Mouse (Mus musculus) lung, embryonic 14.5 days (tissue): ENCODE data around the gene Ap4s1. TPM values are rescaled to one million over a fixed set of nuclear protein-coding genes. Genes with fewer than 3 reads are reported as not detected.
"Not testable (repeated sequence)": the region's sequence is repeated elsewhere in the genome, so short reads cannot be mapped to it uniquely, and the experiment has no call there.

Experiments
- ATAC-seq: fragments of 200-750 bp; cut with Nextera tagmentation; 2 replicates; pipeline ENCODE4 v1.8.0; 2017; ENCODE audit warnings: mild to moderate bottlenecking, moderate TSS enrichment, moderate library complexity; ENCODE audit not compliant: insufficient read depth
- DNase-seq: peaks from one replicate; pipeline ENCODE4 v3.0.0-alpha.2; 2015
- H3K27ac ChIP-seq: fragments of 300-500 bp; sonication (generic); 2 replicates; pipeline ENCODE4 v1.5.1; 2014; ENCODE audit warnings: low read depth, mild to moderate bottlenecking, moderate library complexity
- H3K27me3 ChIP-seq: fragments of 300-500 bp; sonication (generic); 2 replicates; pipeline ENCODE4 v1.6.1; 2014; ENCODE audit warnings: low read length, control low read depth; ENCODE audit not compliant: insufficient read depth
- H3K36me3 ChIP-seq: fragments of 300-500 bp; sonication (generic); 2 replicates; pipeline ENCODE4 v1.6.1; 2014; ENCODE audit warnings: control low read depth; ENCODE audit not compliant: insufficient read depth
- H3K4me1 ChIP-seq: fragments of 300-500 bp; sonication (generic); 2 replicates; pipeline ENCODE4 v1.6.1; 2014; ENCODE audit warnings: antibody characterized with exemption, control low read depth; ENCODE audit not compliant: insufficient read depth
- H3K4me2 ChIP-seq: fragments of 300-500 bp; sonication (generic); 2 replicates; pipeline ENCODE4 v1.6.1; 2014; ENCODE audit warnings: mild to moderate bottlenecking
- H3K4me3 ChIP-seq: fragments of 300-500 bp; sonication (generic); 2 replicates; pipeline ENCODE4 v1.5.1; 2014; ENCODE audit warnings: low read depth, low read length
- H3K9ac ChIP-seq: fragments of 300-500 bp; sonication (generic); 2 replicates; pipeline ENCODE4 v1.6.1; 2014
- H3K9me3 ChIP-seq: fragments of 300-500 bp; sonication (generic); 2 replicates; pipeline ENCODE4 v1.6.1; 2016; ENCODE audit warnings: low read depth, low read length, control low read depth
- CTCF ChIP-seq: IDR thresholded peaks from 2 replicates; pipeline ENCODE4 v1.5.1; 2016; ENCODE audit warnings: antibody characterized with exemption, low read depth
- WGBS: fragments of 180-500 bp; shearing (Covaris S2); extraction: QIAGEN DNeasy Blood & Tissue Kit; methylation state at CpG from one replicate; pipeline ENCODE4 v1.1.7; 2014; 5-methylcytosine and 5-hydroxymethylcytosine counted together
- polyA plus RNA-seq: library from polyadenylated mRNA; unstranded; fragments of >200 nt; fragmentation: Nextera tagmentation; extraction: Ambion mirVana; gene quantifications from 2 replicates; pipeline ENCODE4 v1.2.1, GENCODE M21; 2014

The Ap4s1 gene
- polyA plus RNA-seq, 1 experiment from 2014 or later = 38.5 TPM

- 46% methylated on average over 5 of the region's 5 CpGs for WGBS
These were observed 19.5 kb upstream of the Ap4s1 start for GRCm38 (mm10) chr12:51671231-51671891.

GRCm38 (mm10) chr12:51673270-51673669 lies 17.6 kb upstream of the Ap4s1 start:
- no peak overlapping the region for H3K4me3 ChIP-seq
- H3K27me3 ChIP-seq = no peaks in the 10 kb centered on the region
- H3K4me2 ChIP-seq = no peak overlapping the region
- no peaks in the 10 kb centered on the region for H3K9me3 ChIP-seq
- 0 out of 2 replicates have a peak, but pooled peaks cover 4% of the 10 kb centered on the region for H3K4me1 ChIP-seq
- no peak overlapping the region for H3K9ac ChIP-seq
- 62% methylated on average over 4 of the region's 4 CpGs for WGBS
- no peak for DNase-seq
- no peaks in the 10 kb centered on the region for H3K36me3 ChIP-seq
- TF ChIP-seq CTCF = no peak
- no peak for ATAC-seq
- H3K27ac ChIP-seq = no peak overlapping the region

More at GRCm38 (mm10) chr12:51671231-51671891, 19.5 kb upstream of the Ap4s1 start:
- no peak for TF ChIP-seq CTCF
- 0 out of 2 replicates have a peak, but pooled peaks cover 4% of the 10 kb centered on the region for H3K4me1 ChIP-seq
- H3K4me3 ChIP-seq = no peak overlapping the region
- no peak overlapping the region for H3K9ac ChIP-seq
- no peaks in the 10 kb centered on the region for H3K36me3 ChIP-seq
- H3K27ac ChIP-seq = no peak overlapping the region
- no peaks in the 10 kb centered on the region for H3K27me3 ChIP-seq
- no peak for ATAC-seq
- no peaks in the 10 kb centered on the region for H3K9me3 ChIP-seq
- H3K4me2 ChIP-seq = no peak overlapping the region
- no peak for DNase-seq

- TF ChIP-seq CTCF = no peak
- no peaks in the 10 kb centered on the region for H3K9me3 ChIP-seq
- no peak overlapping the region for H3K9ac ChIP-seq
- WGBS = 32% methylated on average over 2 of the region's 2 CpGs
- no peaks in the 10 kb centered on the region for H3K27me3 ChIP-seq
- H3K36me3 ChIP-seq = no peaks in the 10 kb centered on the region
- no peak overlapping the region for H3K4me2 ChIP-seq
- H3K4me1 ChIP-seq = 0 out of 2 replicates have a peak, but pooled peaks cover 4% of the 10 kb centered on the region
- no peak overlapping the region for H3K27ac ChIP-seq
- DNase-seq = no peak
- ATAC-seq = no peak
- no peak overlapping the region for H3K4me3 ChIP-seq
These were observed 14.4 kb upstream of the Ap4s1 start for GRCm38 (mm10) chr12:51676442-51676841.

- TF ChIP-seq CTCF = no peak
- Histone ChIP-seq H3K9me3 (no peaks in the 10 kb centered on the region), H3K4me3 (no peak overlapping the region), H3K4me1 (no peaks in the 10 kb centered on the region), H3K27me3 (no peaks in the 10 kb centered on the region), H3K27ac (no peak overlapping the region), H3K36me3 (0 out of 2 replicates have a peak, but pooled peaks cover 8% of the 10 kb centered on the region), H3K4me2 (no peak overlapping the region), H3K9ac (no peak overlapping the region)
- DNase-seq (no peak), ATAC-seq (no peak)
- WGBS = 80% methylated on average over 1 of the region's 1 CpGs
These were observed 12.0 kb upstream of the Ap4s1 start for GRCm38 (mm10) chr12:51678844-51679243.

- Histone ChIP-seq H3K4me2 (no peak overlapping the region), H3K4me1 (peaks cover 4% of the 10 kb centered on the region), H3K4me3 (no peak overlapping the region), H3K27ac (no peak overlapping the region), H3K9me3 (no peaks in the 10 kb centered on the region), H3K27me3 (no peaks in the 10 kb centered on the region), H3K9ac (no peak overlapping the region), H3K36me3 (0 out of 2 replicates have a peak, but pooled peaks cover 2% of the 10 kb centered on the region)
- TF ChIP-seq CTCF = no peak
- DNase-seq (no peak), ATAC-seq (no peak)
- 72% methylated on average over 2 of the region's 2 CpGs for WGBS
These were observed 2.3 kb upstream of the Ap4s1 start for GRCm38 (mm10) chr12:51688546-51688945.

DNA sequence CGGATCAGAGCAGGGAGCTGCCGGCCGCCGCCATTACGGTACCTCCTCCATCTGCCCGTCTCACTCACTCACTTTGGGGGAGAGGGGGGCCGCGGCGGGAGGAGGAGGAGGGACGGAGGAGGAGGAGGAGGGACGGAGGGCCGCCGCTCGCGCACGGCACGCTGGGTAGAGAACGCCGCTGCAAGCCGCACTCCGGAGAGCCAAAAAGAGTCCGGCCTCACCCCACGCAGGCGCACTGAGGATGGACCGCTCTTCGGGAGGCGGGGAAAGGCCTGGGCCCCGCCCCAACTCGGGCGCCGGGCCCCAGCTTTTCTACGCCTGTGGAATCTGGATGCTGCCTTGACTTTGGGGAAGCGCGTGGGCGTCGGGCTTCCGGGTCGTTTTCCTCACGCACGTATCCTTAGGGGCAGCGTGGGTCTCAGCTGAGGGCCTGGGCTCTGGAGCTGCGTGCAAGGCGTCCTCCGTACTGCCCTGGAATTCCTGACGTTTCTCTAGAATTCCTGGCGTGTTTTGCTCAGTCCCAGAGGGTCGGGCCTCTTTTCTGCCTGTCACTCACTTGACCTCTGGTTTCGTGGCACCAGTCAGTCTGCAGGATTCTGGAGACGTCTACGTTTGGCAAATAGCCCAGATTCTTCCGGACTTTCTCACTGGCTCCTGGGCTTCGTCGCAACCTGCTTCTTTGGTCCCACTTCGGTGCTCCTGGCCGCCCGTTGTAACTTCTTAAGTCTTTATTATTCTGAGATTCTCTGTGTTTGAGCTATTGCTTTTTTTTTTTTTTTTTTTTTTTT lies 1.2 kb downstream of the Ap4s1 start, which contains the start of gene Strn3:
Gene Strn3, minus strand, starts transcription at position 53 of the 788 bp plus-strand sequence.
- peak within 1 kb of the TSS; percentile 99 for H3K9ac ChIP-seq
- ATAC-seq = peak; percentile 96
- peak; percentile 98 for DNase-seq
- peak within 1 kb of the TSS; percentile 81 for H3K4me2 ChIP-seq
- no peak for TF ChIP-seq CTCF
- no peaks in the 10 kb centered on the region for H3K9me3 ChIP-seq
- peak within 1 kb of the TSS; percentile 98 for H3K4me3 ChIP-seq
- H3K4me1 ChIP-seq = peaks cover 4% of the 10 kb centered on the region
- no peaks in the 10 kb centered on the region for H3K27me3 ChIP-seq
- under 1% methylated on average over 53 of the region's 56 CpGs for WGBS
- H3K27ac ChIP-seq = peak within 1 kb of the TSS; percentile 100
- H3K36me3 ChIP-seq = no peaks in the 10 kb centered on the region

DNA sequence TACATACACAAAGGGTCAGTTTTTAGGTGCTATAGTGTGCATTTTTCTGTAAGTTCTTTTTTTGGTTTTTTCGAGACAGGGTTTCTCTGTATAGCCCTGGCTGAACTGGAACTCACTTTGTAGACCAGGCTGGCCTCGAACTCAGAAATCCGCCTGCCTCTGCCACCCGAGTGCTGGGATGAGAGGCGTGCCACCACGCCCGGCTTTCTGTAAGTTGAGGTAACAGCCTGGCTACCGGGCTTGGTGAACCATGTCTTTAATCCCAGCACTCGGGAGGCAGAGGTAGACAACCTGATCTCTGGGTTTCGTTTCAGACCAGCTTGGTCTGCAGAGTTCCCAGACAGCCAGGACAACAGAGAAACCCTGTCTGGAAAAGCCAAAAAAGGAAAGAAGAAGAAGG lies 2.0 kb downstream of the Ap4s1 start:
- not testable (repeated sequence) for H3K36me3 ChIP-seq, H3K27me3 ChIP-seq, H3K9ac ChIP-seq, ATAC-seq, DNase-seq, H3K4me1 ChIP-seq, H3K9me3 ChIP-seq
- H3K27ac ChIP-seq = peak overlapping the region; percentile 37
- peak overlapping the region; percentile 81 for H3K4me2 ChIP-seq
- 76% methylated on average over 10 of the region's 10 CpGs for WGBS
- H3K4me3 ChIP-seq = peak overlapping the region; percentile 98; the same call in 1 of the 2 replicates
